Mouse (Mus musculus) bone marrow, adult 2 months (tissue): ENCODE data around the gene Orm3.

Experiments
- CTCF ChIP-seq: fragments of 200-500 bp; IDR thresholded peaks from 2 replicates; pipeline ENCODE4 v1.5.1; 2011; ENCODE audit warnings: low read length, control low read depth; ENCODE audit not compliant: control insufficient read depth, insufficient read depth
- POLR2A ChIP-seq: fragments of 200-500 bp; IDR thresholded peaks from 2 replicates; pipeline ENCODE4 v1.6.1; 2011; ENCODE audit warnings: low read depth, mild to moderate bottlenecking, control low read depth, low read length, borderline replicate concordance; ENCODE audit not compliant: control insufficient read depth

DNA sequence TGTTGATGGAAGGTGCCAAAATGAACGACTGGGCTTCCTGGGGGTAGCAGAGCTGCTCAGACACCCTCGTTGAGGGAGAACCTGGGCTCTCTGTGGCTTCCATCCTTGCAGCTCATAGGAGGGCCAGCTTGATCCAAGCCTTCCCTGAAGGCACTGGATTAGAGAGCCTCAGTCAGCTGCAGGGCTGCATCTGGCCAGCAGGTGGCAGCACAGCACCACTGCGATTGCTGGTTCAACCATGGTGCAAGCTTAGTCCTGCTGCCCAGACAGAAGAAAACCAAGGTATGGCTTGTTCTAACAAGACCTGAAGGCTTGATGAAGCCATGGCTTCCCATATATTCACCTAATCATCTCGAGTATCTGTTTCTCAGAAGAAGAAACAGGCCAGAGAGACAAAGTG lies 12.6 kb downstream of the Orm3 start:
- TF ChIP-seq CTCF (peak; percentile 100), POLR2A (no peak)
